Mouse (Mus musculus) liver, embryonic 14.5 days (tissue): ENCODE data around the gene Gpi1. TPM values are rescaled to one million over a fixed set of nuclear protein-coding genes. Genes with fewer than 3 reads are reported as not detected.

ENCODE experiments used
- ATAC-seq: fragments of 200-750 bp; cut with Nextera tagmentation; 2 replicates; pipeline ENCODE4 v1.8.0; 2017; ENCODE audit warnings: moderate number of reproducible peaks, mild to moderate bottlenecking, moderate library complexity; ENCODE audit not compliant: insufficient read depth
- DNase-seq, 3 experiments: peaks; one replicate each; pipeline ENCODE4 v3.0.0-alpha.2; 2012 to 2013; ENCODE audit warnings: low read depth in 3 of 3, low spot score in 3 of 3
- H3K27ac ChIP-seq: fragments of 300-500 bp; sonication (generic); 2 replicates; pipeline ENCODE4 v1.5.1; 2014; ENCODE audit warnings: moderate library complexity, mild to moderate bottlenecking, control low read depth, inconsistent platforms
- H3K27me3 ChIP-seq: fragments of 300-500 bp; sonication (generic); 2 replicates; pipeline ENCODE4 v1.6.1; 2014; ENCODE audit warnings: mild to moderate bottlenecking, low read length, moderate library complexity; ENCODE audit not compliant: control insufficient read depth, insufficient read depth
- H3K36me3 ChIP-seq: fragments of 300-500 bp; sonication (generic); replicated peaks from 2 replicates; pipeline ENCODE4 v1.6.1; 2014; ENCODE audit warnings: low read depth; ENCODE audit not compliant: control insufficient read depth, insufficient read depth
- H3K4me1 ChIP-seq, 2 experiments: fragments of 200-500 bp in 1 of 2; fragments of 300-500 bp in 1 of 2; sonication (generic) in 1 of 2; replicated peaks; 2 replicates each; pipeline ENCODE4 v1.6.1; 2012 to 2014; ENCODE audit warnings: antibody characterized with exemption in 1 of 2, inconsistent platforms in 1 of 2, low read length in 1 of 2; ENCODE audit not compliant: control insufficient read depth in 2 of 2, insufficient read depth in 2 of 2
- H3K4me2 ChIP-seq: fragments of 300-500 bp; sonication (generic); 2 replicates; pipeline ENCODE4 v1.6.1; 2014; ENCODE audit warnings: low read depth, mild to moderate bottlenecking, control low read depth, moderate library complexity
- H3K4me3 ChIP-seq, 2 experiments: fragments of 200-500 bp in 1 of 2; fragments of 300-500 bp in 1 of 2; sonication (generic) in 1 of 2; 2 replicates each; pipeline ENCODE4 v1.5.1; 2012 to 2014; ENCODE audit warnings: low read depth in 2 of 2, low read length in 2 of 2, mild to moderate bottlenecking in 2 of 2, control low read depth in 1 of 2, inconsistent platforms in 1 of 2, moderate library complexity in 1 of 2; ENCODE audit not compliant: insufficient read depth in 1 of 2
- H3K9ac ChIP-seq: fragments of 300-500 bp; sonication (generic); replicated peaks from 2 replicates; pipeline ENCODE4 v1.6.1; 2014; ENCODE audit warnings: mild to moderate bottlenecking, control low read depth, moderate library complexity
- H3K9me3 ChIP-seq: fragments of 300-500 bp; sonication (generic); 2 replicates; pipeline ENCODE4 v1.6.1; 2016; ENCODE audit warnings: low read length, mixed read lengths; ENCODE audit not compliant: control insufficient read depth
- CTCF ChIP-seq: IDR thresholded peaks from 2 replicates; pipeline ENCODE4 v1.5.1; 2016; ENCODE audit warnings: antibody characterized with exemption, low read depth, control low read depth
- EP300 ChIP-seq: IDR thresholded peaks from 2 replicates; pipeline ENCODE4 v1.6.1; 2016; ENCODE audit warnings: antibody characterized with exemption, low read depth
- WGBS: fragments of 180-500 bp; shearing (Covaris S2); extraction: QIAGEN DNeasy Blood & Tissue Kit; methylation state at CpG from one replicate; pipeline ENCODE4 v1.1.7; 2014; ENCODE audit not compliant: insufficient replicate concordance; 5-methylcytosine and 5-hydroxymethylcytosine counted together
- polyA plus RNA-seq, 2 experiments: library from polyadenylated mRNA; depleted of rRNA in 1 of 2; stranded (reverse) in 1 of 2; unstranded in 1 of 2; fragments of >200 nt; fragmentation: Nextera tagmentation in 1 of 2; extraction: Ambion mirVana in 1 of 2; gene quantifications; 2 replicates each; pipeline versions ENCODE4 v1.2.1 to v1.2.3; 2012 to 2014

Gene Gpi1
- polyA plus RNA-seq, 2 experiments: 83.2 to 108 TPM

GRCm38 (mm10) chr7:34216474-34216873, 13.7 kb downstream of the Gpi1 start:
- WGBS: 77% methylated on average over 10 of the region's 10 CpGs
- Histone ChIP-seq H3K4me2 (no peak overlapping the region), H3K36me3 (peaks cover 21% of the 10 kb centered on the region), H3K27me3 (no peaks in the 10 kb centered on the region), H3K9ac (no peak overlapping the region), H3K27ac (no peak overlapping the region), H3K4me1 (no peaks in the 10 kb centered on the region), H3K4me3 (no peak overlapping the region), H3K9me3 (no peaks in the 10 kb centered on the region)
- TF ChIP-seq CTCF (no peak), EP300 (no peak)
- DNase-seq (no peak), ATAC-seq (no peak)

GRCm38 (mm10) chr7:34215481-34215880, 14.7 kb downstream of the Gpi1 start:
- DNase-seq: no peak
- ATAC-seq: no peak
- no peaks in the 10 kb centered on the region for H3K4me1 ChIP-seq
- no peak overlapping the region for H3K9ac ChIP-seq
- peaks cover 20% of the 10 kb centered on the region for H3K36me3 ChIP-seq
- no peaks in the 10 kb centered on the region for H3K27me3 ChIP-seq
- no peak overlapping the region for H3K4me3 ChIP-seq
- TF ChIP-seq EP300 (no peak), CTCF (0 out of 2 replicates have a peak, but pooled peaks have one; percentile 5)
- H3K4me2 ChIP-seq: no peak overlapping the region
- 65% methylated on average over 9 of the region's 9 CpGs for WGBS
- no peak overlapping the region for H3K27ac ChIP-seq
- H3K9me3 ChIP-seq: no peaks in the 10 kb centered on the region

DNA sequence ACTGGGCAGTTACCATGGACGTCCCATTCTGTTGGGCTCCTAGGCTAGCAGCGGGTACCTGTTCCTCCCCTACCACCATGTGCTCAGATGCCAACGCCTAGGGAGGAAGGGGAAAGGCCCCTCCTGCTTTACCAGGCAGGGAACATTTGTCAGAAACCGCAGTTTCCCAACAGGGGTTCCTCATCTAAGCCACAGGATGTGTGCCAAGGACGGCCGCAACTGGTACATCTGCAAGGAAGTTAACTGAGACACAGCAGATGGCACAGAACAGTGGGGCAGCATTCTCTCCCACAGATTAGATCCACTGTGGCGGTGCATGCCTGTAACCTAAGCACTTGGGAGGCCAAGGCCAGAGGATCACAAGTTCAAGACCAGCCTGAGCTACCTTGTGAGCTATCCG, 15.5 kb downstream of the Gpi1 start:
- H3K4me1 ChIP-seq: no peaks in the 10 kb centered on the region
- H3K27me3 ChIP-seq: no peaks in the 10 kb centered on the region
- H3K27ac ChIP-seq: no peak overlapping the region
- no peak overlapping the region for H3K4me2 ChIP-seq
- no peak for ATAC-seq
- WGBS: 78% methylated on average over 8 of the region's 8 CpGs
- TF ChIP-seq EP300: no peak
- no peak for TF ChIP-seq CTCF
- H3K9me3 ChIP-seq: no peaks in the 10 kb centered on the region
- no peak for DNase-seq
- H3K9ac ChIP-seq: no peak overlapping the region
- H3K4me3 ChIP-seq: no peak overlapping the region
- H3K36me3 ChIP-seq: peaks cover 21% of the 10 kb centered on the region

DNA sequence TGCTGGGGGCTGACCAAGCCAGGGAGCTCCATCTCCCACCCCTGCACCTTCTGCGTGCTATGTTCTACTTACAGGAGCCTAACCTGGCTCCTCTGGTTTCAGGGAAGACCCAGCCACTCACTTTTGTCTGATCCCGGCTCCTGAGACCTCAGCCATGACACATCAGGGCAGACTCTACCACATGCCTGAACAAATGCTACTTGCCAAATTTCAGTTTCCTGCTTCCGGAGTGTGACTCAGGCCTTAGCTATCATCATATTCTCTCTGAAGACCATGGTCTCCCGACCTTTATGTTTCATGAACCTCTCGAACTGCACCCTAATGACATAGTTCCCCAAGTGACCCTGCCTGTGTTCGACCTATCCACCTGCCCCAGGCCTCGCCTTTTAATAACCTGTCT, 16.9 kb downstream of the Gpi1 start:
- TF ChIP-seq EP300 (no peak), CTCF (no peak)
- DNase-seq: no peak
- ATAC-seq: no peak
- no peak overlapping the region for H3K4me2 ChIP-seq
- H3K4me1 ChIP-seq: no peaks in the 10 kb centered on the region
- H3K36me3 ChIP-seq: peaks cover 19% of the 10 kb centered on the region
- no peak overlapping the region for H3K4me3 ChIP-seq
- H3K9ac ChIP-seq: no peak overlapping the region
- 71% methylated on average over 7 of the region's 7 CpGs for WGBS
- H3K27ac ChIP-seq: no peak overlapping the region
- no peaks in the 10 kb centered on the region for H3K9me3 ChIP-seq
- no peaks in the 10 kb centered on the region for H3K27me3 ChIP-seq

- H3K4me3 ChIP-seq: no peak overlapping the region
- no peaks in the 10 kb centered on the region for H3K27me3 ChIP-seq
- H3K27ac ChIP-seq: no peak overlapping the region
- no peaks in the 10 kb centered on the region for H3K9me3 ChIP-seq
- DNase-seq (no peak), ATAC-seq (no peak)
- WGBS: 79% methylated on average over 9 of the region's 9 CpGs
- no peaks in the 10 kb centered on the region for H3K4me1 ChIP-seq
- peaks cover 34% of the 10 kb centered on the region for H3K36me3 ChIP-seq
- no peak overlapping the region for H3K4me2 ChIP-seq
- TF ChIP-seq EP300 (no peak), CTCF (peak; percentile 53)
- no peak overlapping the region for H3K9ac ChIP-seq
These were observed 21.9 kb downstream of the Gpi1 start for GRCm38 (mm10) chr7:34208027-34208745.
